Mouse (Mus musculus) neutrophil, adult 83 days (primary cell): ENCODE results near the gene Sft2d1. TPM values are rescaled to one million over a fixed set of nuclear protein-coding genes. Genes with fewer than 3 reads are reported as not detected.

Experiments
- total RNA-seq, 2 experiments: library from RNA; stranded (reverse); gene quantifications; one replicate each; pipeline ENCODE4 v1.2.4; 2023

The Sft2d1 gene
- total RNA-seq: 10 to 100 TPM; 69.9 to 91.5 TPM

DNA sequence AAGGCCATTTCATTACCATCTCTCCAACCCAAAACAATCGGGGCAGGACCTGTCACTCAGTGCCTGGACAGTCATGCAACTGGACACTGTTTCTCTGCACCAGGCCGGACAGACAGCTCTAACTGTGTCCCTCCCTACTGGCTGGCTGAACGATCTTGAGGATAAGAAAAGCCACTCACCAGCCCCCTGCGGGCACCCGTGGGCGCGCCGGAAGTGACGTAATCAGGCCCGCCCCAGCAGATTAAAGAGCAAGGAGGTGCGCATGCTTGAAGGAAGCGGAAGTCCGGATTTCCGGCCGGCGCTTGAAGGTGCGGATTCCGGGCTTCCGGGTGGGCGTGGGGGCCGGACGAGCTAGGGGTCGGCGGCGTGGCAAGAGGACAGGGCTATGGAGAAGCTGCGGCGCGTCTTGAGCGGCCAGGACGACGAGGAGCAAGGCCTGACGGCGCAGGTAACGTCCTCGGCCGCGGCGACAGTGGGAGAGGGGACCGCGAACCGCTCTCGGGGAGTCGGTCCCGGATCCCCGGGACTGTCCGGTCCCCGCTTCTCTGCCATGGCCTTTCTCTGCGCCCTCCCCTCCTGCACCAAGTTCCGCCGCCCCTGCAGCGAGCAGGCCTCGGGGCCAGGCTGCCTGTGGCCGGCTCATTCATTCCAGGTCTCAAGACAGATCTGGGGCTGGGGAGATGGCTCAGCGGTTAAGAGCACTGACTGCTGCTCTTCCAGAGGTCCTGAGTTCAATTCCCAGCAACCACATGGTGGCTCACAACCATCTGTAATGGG, at the start of gene Sft2d1:
Sft2d1 (plus strand) TSS at position 265 of the 777 bp plus-strand sequence.

DNA sequence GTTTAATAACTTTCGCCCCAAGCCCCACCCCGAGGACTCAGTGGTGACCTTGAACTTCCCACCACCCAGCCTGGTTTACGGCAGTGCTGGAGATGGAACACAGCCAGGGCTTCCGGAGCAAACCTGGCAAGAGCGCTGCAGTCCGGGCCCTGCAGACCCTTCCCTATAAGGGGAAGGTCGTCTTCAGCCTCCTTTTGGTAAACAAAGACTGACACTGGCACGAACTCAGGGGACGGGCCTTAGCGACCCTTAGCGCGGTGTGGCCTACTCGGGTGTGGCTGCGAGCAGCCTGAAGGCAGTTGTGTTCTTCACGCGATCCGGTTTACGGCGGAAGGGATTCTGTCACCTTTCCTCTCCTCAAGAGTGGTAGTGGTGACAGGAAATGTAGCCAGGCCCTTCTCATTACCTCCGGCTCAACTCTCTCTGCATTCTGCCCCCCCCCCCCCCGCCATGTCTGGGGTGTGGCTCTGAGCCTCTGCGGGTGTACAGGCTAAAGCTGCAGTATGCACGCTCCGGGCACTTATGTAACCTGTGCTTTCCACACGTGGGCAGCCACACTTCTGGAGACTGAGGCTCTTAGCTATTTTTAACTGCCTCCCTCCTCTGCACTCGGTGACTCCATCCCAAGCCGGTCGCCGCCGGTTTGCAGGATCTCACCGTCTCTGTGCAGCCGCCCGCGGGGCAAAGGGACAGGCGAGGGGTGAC, 27.9 kb upstream of the Sft2d1 start, which contains the start of gene Mpc1:
Mpc1 (plus strand) TSS at position 84 of the 705 bp plus-strand sequence.

DNA sequence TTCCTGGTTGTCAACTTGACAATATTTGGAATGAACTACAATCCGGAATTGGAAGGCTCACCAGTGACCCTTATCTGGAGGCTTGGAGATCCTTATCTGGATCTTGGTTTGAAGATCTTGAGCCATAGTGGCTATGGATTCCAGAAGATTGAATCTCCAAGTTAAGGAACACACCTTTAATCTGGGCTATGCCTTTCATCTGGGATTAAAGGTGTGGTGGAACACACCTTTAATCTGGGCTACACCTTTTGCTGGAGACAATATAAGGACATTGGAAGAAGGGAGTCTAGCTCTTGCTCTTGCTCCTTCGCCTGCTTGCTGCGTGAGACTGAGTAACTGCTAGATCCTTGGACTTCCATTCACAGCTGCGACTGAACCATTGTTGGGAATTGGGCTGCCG, 26.3 kb downstream of the Sft2d1 start, which contains the start of gene Prr18:
Prr18 (plus strand) TSS at position 301 of the 400 bp plus-strand sequence.

DNA sequence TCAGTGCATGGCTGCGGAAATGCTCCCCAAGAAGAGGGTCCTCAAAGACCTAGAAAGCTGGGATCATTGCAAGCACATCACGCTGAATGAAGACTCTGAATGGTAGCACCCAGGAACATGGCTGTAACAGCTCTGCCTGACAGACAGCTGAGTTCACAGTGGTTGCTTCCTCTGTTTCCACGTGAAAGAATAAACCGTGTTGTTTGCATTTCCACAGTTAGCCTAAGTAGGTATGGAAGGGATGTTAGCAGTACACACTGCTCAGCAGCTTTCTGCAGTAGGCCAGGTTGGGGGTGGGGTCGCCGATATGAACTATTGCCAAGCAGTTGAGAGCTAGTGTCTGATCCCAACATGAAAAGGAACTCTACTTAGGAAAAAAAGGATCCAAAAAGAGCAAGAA, 44.8 kb downstream of the Sft2d1 start, which contains the start of gene T2:
T2 (plus strand) TSS at position 301 of the 400 bp plus-strand sequence.

Other genes starting within 250 kb of the Sft2d1 start
- gene Gm49673, start 163.3 kb upstream of the Sft2d1 start, total RNA-seq: under 1 TPM; 0.26 to 0.53 TPM
- 10 to 100 TPM; 27.9 to 32.0 TPM for gene Rnaset2a, start 163.0 kb upstream of the Sft2d1 start, total RNA-seq
- 10 to 100 TPM; 17.4 to 19.2 TPM for gene Fgfr1op, start 145.6 kb upstream of the Sft2d1 start, total RNA-seq
- not detected for gene Ccr6, start 75.1 kb upstream of the Sft2d1 start, total RNA-seq
- gene Mpc1, start 28.2 kb upstream of the Sft2d1 start, total RNA-seq: 10 to 100 TPM; 50.3 to 60.8 TPM
- under 1 TPM; 0.37 to 0.40 TPM for gene Prr18, start 26.4 kb downstream of the Sft2d1 start, total RNA-seq
- gene T2, start 44.9 kb downstream of the Sft2d1 start, total RNA-seq: not detected
- gene T, start 123.3 kb downstream of the Sft2d1 start, total RNA-seq: not detected
- 1 to 10 TPM in 1 of 2 experiments, under 1 TPM in 1; 0.92 to 1.8 TPM for gene Pde10a, start 214.3 kb downstream of the Sft2d1 start, total RNA-seq